Mouse (Mus musculus): ENCODE measurements around the gene Ppp1r2.
"Not testable (repeated sequence)": the region's sequence is repeated elsewhere in the genome, so short reads cannot be mapped to it uniquely, and the experiment has no call there.

Ppp1r2 gene

DNA sequence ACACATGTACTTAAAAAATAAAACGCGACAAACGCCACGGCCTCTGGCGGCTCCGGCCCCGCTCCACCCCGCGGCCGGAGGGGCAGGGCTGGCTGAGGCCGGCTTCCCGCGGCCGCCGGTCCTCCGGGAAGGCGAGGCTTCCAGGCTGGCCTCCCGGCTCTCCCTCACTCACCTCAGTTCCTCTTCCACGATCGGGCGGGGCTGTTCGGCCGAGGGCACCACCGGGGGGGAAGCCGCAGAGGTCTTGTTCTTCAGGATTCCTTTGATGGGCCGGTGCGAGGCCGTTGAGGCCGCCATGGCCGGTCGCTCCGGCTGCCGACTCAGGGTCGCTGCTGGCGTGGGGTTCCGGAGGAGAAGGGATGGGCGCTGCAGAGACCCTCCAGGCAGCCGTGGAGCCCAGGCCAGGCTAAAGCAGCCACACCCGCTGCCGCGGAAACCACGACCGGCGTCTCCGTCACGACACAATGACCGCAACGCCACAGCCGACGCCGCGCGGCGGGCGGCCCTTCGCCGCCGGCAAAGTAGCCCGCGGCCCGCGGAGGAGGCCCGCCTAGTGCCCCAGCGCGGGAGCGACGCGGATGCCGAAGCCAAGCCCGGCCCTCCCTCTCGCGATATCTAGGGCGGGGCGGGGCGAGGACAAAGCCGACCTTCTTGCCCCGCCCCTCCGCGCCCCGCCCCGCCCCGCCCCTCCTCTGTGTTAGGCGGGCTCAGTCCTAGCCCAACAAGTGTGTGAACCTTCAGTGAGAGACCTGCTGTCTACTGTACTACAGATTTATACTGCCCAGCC, at the start of gene Ppp1r2:
Gene Ppp1r2 (minus strand): TSS at position 604 of the 787 bp plus-strand sequence.
- peak; percentile 91 for DNase-seq (ENCODE audit: low spot score)

GRCm38 (mm10) chr16:31321501-31321900, 46.4 kb upstream of the Ppp1r2 start:
- DNase-seq (ENCODE audit: low spot score) = no peak

- no peak for DNase-seq (ENCODE audit: low spot score)
Observed at GRCm38 (mm10) chr16:31320954-31321353, 45.9 kb upstream of the Ppp1r2 start.

DNA sequence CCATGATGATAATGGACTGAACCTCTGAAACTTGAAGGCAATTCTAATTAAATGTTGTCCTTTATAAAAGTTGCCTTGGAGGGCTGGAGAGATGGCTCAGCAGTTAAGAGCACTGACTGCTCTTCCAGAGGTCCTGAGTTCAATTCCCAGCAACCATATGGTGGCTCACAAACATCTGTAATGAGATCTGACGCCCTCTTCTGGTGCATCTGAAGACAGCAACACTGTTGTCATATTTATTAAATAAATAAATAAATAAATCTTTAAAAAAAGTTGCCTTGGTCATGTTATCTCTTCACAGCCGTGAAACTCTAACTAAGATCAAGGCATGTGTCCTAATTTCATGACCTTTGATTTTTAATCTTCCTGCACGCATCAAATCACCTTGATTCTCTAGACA, 44.6 kb upstream of the Ppp1r2 start:
- DNase-seq (ENCODE audit: low spot score) = not testable (repeated sequence)

GRCm38 (mm10) chr16:31319316-31319715, 44.2 kb upstream of the Ppp1r2 start:
- no peak for DNase-seq (ENCODE audit: low spot score)

DNA sequence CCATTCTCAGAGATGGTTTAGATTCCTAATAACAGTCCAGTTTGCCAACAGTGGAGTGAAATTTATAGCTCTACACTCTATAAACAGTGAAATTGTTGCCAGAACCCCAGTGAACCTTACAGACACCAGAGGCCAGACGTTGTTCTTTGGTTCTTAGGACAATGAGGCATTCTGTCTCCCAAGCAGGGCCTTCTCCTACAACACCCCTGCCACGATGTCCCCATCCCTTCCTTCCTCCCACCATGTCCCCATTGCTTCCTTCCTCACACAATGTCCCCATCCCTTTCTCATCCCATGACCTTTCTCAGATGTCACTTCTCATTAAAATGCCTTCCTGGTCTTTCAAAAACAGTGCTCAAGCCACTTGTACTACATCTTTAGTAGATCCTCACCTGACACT, 43.3 kb upstream of the Ppp1r2 start:
- DNase-seq (ENCODE audit: low spot score) = no peak

DNA sequence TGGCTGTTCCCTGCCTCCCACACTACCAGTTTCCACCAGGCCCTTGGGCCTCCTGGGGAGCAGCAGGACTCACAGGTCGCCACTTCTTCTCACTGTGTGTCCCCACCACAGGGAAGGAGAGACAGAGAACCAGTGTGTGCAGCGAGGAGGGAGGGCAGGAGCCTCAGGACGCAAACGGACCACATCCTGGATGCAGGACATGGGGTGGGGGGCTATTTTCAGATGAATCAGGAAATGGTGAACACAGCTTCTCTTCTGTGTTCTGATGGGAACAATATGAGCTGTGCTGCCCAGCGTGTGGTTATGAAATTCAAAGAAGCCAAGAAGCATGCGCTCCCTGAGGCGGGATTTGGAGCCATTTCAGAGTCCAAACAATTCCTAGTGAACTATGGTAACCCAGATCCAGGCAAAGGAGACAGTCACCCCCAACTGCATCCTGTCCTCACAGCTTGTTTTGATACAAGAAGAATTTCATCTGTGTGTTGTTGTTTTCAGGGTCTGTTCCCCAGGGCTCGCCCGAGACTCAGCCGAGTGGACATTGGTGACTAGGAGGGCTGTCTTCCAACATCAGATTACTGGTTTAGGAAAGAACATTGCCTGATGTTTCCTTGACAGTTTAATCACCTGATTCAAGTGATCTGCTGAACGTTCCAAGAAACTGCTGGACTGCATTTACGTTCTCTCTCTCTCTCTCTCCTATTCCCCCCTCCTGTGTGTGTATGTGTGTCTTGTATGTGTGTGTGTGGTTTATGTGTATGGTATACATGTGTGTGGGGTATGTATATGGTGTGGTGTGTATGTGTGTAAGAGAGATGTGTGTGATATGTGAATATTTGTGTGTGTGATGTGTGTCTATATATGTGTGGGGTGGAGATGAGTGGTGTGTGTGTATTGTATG, 41.4 kb upstream of the Ppp1r2 start:
- DNase-seq (ENCODE audit: low spot score) = peak; percentile 21

DNA sequence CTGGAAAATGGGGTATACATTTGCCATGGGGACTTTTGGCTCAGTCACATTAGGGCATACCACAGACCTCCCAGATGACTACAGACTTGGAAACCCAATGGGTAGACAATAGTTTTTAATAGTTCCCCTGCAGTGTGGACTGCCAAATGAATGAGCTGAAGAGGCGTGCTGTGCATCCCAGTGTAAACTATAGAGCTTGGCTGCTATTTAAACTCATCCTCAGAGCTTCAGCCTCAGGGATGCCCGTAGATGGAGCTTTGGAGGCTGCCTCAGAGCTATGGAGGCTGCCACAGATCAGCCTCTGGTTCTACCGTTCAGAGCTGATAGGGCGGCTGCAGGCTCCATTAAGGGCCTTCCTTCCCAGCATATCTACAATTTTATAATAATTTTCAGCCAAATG, 40.2 kb upstream of the Ppp1r2 start:
- no peak for DNase-seq (ENCODE audit: low spot score)

DNA sequence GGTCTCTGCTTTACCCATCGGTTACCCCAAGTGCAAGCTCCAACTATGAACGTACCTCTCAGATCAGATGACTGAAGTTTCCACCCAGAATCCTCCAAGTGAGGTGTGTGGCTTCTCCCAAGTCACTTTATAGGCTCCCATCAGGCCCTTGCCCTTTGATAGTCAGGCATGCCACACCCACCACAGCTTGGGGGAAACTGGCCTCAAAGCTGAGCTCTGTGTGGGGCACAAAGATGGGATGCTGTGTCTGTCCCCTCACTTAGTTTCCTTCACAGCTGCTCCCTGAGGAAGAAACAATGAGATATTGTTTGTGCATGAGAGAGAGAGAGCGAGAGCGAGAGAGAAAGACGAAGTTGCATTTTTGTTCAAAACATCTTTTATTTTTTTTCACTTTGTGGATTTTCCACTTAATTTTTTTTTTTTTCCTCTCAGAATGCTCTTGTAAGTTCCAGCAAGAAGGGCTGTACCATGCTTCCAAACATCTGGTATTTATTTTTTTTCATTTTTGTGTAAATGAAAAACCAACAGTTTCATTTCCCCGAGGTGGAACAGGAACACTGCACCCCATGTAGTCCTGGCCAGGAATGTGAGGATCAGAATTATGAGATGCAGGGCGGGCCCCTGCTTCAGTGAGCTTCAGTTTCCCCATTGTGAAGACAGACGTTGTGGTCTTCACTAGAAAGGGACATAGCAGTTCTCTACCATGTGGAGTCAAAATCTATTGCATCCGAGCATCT, 39.6 kb upstream of the Ppp1r2 start, which contains the start of gene Apod:
Gene Apod (minus strand): TSS at position 312 of the 737 bp plus-strand sequence.
- no peak for DNase-seq (ENCODE audit: low spot score)

GRCm38 (mm10) chr16:31313611-31314010, 38.5 kb upstream of the Ppp1r2 start:
- no peak for DNase-seq (ENCODE audit: low spot score)

- DNase-seq (ENCODE audit: low spot score) = no peak
Observed at GRCm38 (mm10) chr16:31312296-31312695, 37.2 kb upstream of the Ppp1r2 start.

DNA sequence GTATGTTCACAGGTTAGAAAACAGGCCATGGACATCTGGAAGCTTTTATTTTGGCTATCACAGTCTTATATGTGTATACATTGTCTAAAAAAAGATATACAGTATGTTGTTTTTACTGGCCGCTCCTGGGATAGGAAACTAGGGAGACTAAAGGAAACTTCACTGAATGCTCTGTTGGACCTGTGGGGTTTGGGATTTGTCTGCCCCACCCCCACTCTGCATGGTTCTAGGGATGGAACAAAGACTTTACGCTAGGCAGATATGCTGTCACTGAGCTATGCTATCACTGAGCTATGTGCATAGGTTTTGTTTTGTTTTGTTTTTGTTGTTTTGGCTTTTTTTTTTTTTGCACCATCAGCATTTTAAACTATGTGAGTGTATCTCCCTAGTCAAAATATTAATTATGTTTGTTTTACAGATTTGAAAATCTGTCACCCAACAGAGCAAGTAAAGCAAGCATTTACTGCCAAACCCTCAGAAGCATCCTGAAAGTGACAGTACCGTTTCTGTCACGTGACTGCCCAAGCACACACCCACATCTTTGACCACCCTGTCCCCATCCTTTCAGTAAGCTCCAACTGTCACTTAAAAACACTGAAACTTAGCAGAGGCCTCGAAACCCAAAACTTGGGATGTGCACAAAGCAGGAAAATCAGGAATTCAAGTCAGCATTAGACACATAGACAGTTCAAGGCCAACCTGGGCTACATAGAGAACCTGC, 30.3 kb upstream of the Ppp1r2 start:
- DNase-seq (ENCODE audit: low spot score) = no peak

DNA sequence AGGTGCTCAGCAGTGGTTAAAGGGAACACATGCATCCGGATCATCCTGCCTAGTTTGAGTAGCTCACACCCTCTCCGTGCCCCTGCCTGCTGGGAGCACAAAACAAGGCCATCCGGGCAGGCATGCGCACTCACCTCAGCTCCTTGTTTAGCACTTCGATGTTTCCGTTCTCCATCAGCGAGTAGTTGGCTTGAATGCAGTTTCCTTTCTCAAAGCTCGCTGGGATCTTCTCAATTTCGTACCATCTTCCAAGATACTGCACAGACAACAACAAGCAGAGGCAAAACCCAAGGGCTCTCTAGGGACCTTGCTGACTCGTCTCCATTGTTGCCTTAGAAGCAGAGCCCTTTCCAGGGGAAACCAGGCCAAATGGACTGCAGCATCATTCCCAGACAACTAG, 28.2 kb upstream of the Ppp1r2 start:
- DNase-seq (ENCODE audit: low spot score) = no peak

DNA sequence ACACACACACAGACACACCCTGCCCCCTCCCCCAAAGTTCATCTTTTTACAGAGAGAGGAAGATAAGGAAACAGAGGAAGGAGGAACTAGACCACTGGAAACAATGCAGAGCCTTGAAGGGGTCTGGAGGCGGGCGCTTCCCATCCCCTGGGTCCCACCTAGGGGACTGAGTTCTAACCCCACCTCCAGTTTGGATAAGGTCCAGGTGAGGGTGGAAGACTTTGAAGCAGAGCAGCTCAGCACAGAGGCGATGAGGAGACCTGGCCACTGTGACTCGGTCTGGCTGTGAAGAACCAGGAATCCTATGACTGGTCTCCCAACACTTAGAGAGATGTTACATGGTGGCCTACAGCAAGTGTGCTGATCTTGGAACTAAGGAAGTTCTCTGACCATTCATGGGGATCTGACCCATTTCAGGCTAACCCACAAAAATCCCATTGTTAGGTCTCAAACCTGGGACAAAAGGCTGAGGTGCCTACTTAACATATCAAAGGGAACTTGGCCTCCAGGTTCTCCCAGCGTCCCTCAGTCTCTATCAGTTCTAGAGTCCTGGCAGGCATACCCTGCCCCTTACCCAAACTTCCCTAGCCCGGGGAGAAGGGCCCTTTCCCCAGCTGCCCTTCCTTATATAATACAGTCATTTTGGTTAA, 25.9 kb upstream of the Ppp1r2 start:
- no peak for DNase-seq (ENCODE audit: low spot score)

GRCm38 (mm10) chr16:31300467-31300866, 25.4 kb upstream of the Ppp1r2 start:
- no peak for DNase-seq (ENCODE audit: low spot score)

DNA sequence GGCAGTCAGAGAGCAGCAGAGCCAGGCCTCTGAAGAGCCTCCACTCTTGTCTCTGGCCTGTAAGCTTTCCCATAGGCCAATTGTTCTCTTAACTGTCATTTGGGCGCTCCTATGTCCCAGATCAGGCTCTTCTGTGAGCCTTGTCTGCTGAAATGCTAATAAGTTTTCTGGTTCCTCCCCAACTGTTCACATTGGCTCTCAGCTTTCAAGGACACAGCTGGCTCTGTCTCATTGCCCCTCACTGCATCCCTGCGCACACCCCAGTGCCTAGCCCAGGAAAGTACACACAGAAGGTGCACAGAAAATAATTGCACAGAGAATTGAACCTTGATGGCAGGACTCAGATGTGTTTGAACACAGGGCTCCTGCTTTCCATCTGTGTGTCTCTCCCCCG, 24.9 kb upstream of the Ppp1r2 start:
- DNase-seq (ENCODE audit: low spot score) = no peak

GRCm38 (mm10) chr16:31299164-31299959, 24.3 kb upstream of the Ppp1r2 start:
- no peak for DNase-seq (ENCODE audit: low spot score)

- DNase-seq (ENCODE audit: low spot score) = no peak
Observed at GRCm38 (mm10) chr16:31297113-31297512, 22.0 kb upstream of the Ppp1r2 start.

GRCm38 (mm10) chr16:31293761-31294160, 18.7 kb upstream of the Ppp1r2 start:
- DNase-seq (ENCODE audit: low spot score) = no peak

GRCm38 (mm10) chr16:31290751-31291365, 15.8 kb upstream of the Ppp1r2 start:
- DNase-seq (ENCODE audit: low spot score) = no peak
